In the genomic region with DNA sequence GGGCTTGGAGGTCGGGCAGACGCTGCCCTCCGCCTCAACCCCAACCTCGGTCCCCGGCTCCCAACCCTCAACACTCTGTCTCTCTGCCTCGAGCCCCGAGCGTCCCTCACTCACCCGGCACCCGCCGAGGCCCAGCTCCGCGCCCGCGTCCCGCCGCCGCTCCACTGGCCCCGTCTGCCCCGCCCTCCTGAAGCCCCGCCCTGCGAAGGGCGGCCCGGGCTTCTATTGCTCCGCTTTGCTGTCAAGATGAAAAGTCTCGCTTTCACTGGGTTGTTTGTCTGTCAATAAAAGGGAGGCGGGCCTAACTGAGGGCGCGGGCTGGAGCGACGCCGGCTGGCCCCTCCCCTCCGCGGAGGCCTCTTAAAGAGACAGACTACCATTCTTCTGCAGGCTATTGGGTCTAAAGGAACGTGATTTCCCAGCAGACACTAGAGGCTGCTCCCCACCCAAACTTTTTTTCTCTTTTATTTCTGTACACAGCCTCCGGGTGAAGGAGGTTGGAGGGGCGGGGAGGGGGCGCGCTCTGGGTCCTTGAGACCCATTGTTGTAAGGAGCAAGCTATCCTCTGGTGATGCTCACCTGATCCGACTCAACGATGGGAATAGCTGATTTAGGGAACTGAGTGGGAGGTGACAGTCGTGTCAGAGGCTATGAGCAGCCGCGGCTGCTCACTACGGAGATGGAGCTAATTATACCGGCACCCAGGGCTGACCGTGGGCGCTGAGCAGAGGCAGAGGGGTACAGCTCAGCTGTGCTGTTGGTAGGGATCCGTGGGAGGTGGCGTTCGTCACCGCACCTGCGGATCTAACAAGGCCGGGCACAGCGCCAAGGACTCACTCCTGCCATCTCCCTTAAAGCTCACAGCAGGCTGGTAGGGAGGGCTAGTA, we compare ENCODE assay signal across 8 mouse cellular contexts. TPM values are rescaled to one million over a fixed set of nuclear protein-coding genes. Genes with fewer than 3 reads are reported as not detected.
A peak's percentile ranks its signal among the peaks of the same experiment; 100 is the strongest.
DNase-seq lines count a peak whose midpoint lies in the region; ATAC-seq and TF ChIP-seq lines count a peak whose summit lies in the region.

A gene (minus strand): TSS at position 176 of the 887 bp plus-strand sequence.

- H3K36me3 ChIP-seq in kidney, embryonic 14.5 days (ENCODE audit: control insufficient read depth, insufficient read depth, low read length), result no peaks in the 10 kb centered on the region; the same call in 1 of the 2 replicates
- H3K36me3 ChIP-seq in limb, embryonic 15.5 days, result no peaks in the 10 kb centered on the region; the same call in 1 of the 2 replicates

- H3K9ac ChIP-seq in kidney, embryonic 14.5 days (ENCODE audit: low read depth, low read length), result peak within 1 kb of the TSS; percentile 91
- H3K9ac ChIP-seq in limb, embryonic 15.5 days, result peak within 1 kb of the TSS; percentile 80

- peak within 1 kb of the TSS; percentile 81 for H3K4me2 ChIP-seq in kidney, embryonic 14.5 days (replicated peaks; ENCODE audit: low read depth, low read length)
- H3K4me2 ChIP-seq in limb, embryonic 15.5 days, result peak within 1 kb of the TSS; percentile 91

- DNase-seq in A20 (ENCODE audit: low read depth, low spot score), result peak; percentile 98
- peak; percentile 98 to 99 for DNase-seq in heart, adult 9 months (ENCODE audit: low spot score in 2 of 2)
- DNase-seq in monocyte, adult 2 months (ENCODE audit: low read depth in 1 of 2, low spot score in 2 of 2), result peak; percentile 97
- peak; percentile 98 for DNase-seq in spleen, postnatal 36 days (ENCODE audit: low spot score in 2 of 2)

- H3K9me3 ChIP-seq in kidney, embryonic 14.5 days (ENCODE audit: control insufficient read depth, low read length), result 0 out of 2 replicates have a peak, but pooled peaks cover 3% of the 10 kb centered on the region
- no peaks in the 10 kb centered on the region; the same call in 1 of the 2 replicates for H3K9me3 ChIP-seq in limb, embryonic 15.5 days

- peak; percentile 98 for ATAC-seq in kidney, embryonic 14.5 days (ENCODE audit: low FRiP score, low TSS enrichment)
- peak; percentile 97 for ATAC-seq in limb, embryonic 15.5 days (ENCODE audit: insufficient number of reproducible peaks, low FRiP score, low TSS enrichment, low read depth)

- peak within 1 kb of the TSS; percentile 92 for H3K4me3 ChIP-seq in bone marrow macrophage, adult 2 months (ENCODE audit: insufficient read depth, low read length)
- peak within 1 kb of the TSS; percentile 84 for H3K4me3 ChIP-seq in embryonic fibroblast, embryonic 13.5 days (ENCODE audit: insufficient read depth, low read length)
- peak within 1 kb of the TSS; percentile 96 for H3K4me3 ChIP-seq in kidney, embryonic 14.5 days (ENCODE audit: low read length)
- peak within 1 kb of the TSS; percentile 88 for H3K4me3 ChIP-seq in limb, embryonic 15.5 days

- whole genome bisulfite sequencing in kidney, embryonic 14.5 days, result under 1% methylated on average over 55 of the region's 55 CpGs
- under 1% methylated on average over 55 of the region's 55 CpGs for WGBS in limb, embryonic 15.5 days

- no peak for TF ChIP-seq CTCF in bone marrow macrophage, adult 2 months (IDR thresholded peaks at IDR 0.05; ENCODE audit: low read depth, low read length)
- TF ChIP-seq CTCF in embryonic fibroblast, embryonic 13.5 days (IDR thresholded peaks at IDR 0.05; ENCODE audit: borderline replicate concordance, insufficient read depth, low read length), result no peak

- H3K27me3 ChIP-seq in kidney, embryonic 14.5 days (ENCODE audit: control insufficient read depth, insufficient read depth, low read length), result no peaks in the 10 kb centered on the region
- H3K27me3 ChIP-seq in limb, embryonic 15.5 days, result 0 out of 2 replicates have a peak, but pooled peaks cover 2% of the 10 kb centered on the region

- no peak for TF ChIP-seq POLR2A in bone marrow macrophage, adult 2 months (IDR thresholded peaks at IDR 0.05; ENCODE audit: borderline replicate concordance, low read depth, low read length)
- peak; percentile 78 for TF ChIP-seq POLR2A in embryonic fibroblast, embryonic 13.5 days (IDR thresholded peaks at IDR 0.05; ENCODE audit: low read depth, low read length)

- peak within 1 kb of the TSS; percentile 11; the same call in 1 of the 2 replicates for H3K27ac ChIP-seq in bone marrow macrophage, adult 2 months (ENCODE audit: insufficient read depth, low read depth, low read length)
- H3K27ac ChIP-seq in embryonic fibroblast, embryonic 13.5 days (ENCODE audit: insufficient read depth, low read length), result peak within 1 kb of the TSS; percentile 67
- H3K27ac ChIP-seq in kidney, embryonic 14.5 days (ENCODE audit: low read depth, low read length), result peak within 1 kb of the TSS; percentile 69; the same call in 1 of the 2 replicates
- peak within 1 kb of the TSS; percentile 81 for H3K27ac ChIP-seq in limb, embryonic 15.5 days

- H3K4me1 ChIP-seq in bone marrow macrophage, adult 2 months (ENCODE audit: control insufficient read depth, insufficient read depth, low read length), result peaks cover 56% of the 10 kb centered on the region
- peaks cover 6% of the 10 kb centered on the region for H3K4me1 ChIP-seq in embryonic fibroblast, embryonic 13.5 days (ENCODE audit: control insufficient read depth, insufficient read depth, low read length)
- H3K4me1 ChIP-seq in kidney, embryonic 14.5 days (ENCODE audit: control insufficient read depth, insufficient read depth, low read length), result peaks cover 41% of the 10 kb centered on the region
- peaks cover 46% of the 10 kb centered on the region for H3K4me1 ChIP-seq in limb, embryonic 15.5 days

RNA-seq across cellular contexts. Expression of the gene that starts here (rescaled TPM):
- 54.6 and 61.0 TPM in 2 replicates for polyA plus RNA-seq in bone marrow macrophage, adult 2 months (2012; ENCODE audit: insufficient read depth, insufficient read length, missing spikeins)
- polyA plus RNA-seq in embryonic fibroblast, embryonic 13.5 days (2011; ENCODE audit: insufficient read length, low read depth, missing spikeins), result 57.5 and 66.3 TPM in 2 replicates
- 56.9 and 84.1 TPM in 2 replicates for polyA plus RNA-seq in kidney, embryonic 14.5 days (2014; fragmentation: Nextera tagmentation; extraction: Ambion mirVana)
- polyA plus RNA-seq in limb, embryonic 15.5 days (2015; fragmentation: Nextera tagmentation; extraction: Ambion mirVana), result 77.4 and 80.9 TPM in 2 replicates

Comparison
In these comparisons a context has a peak if more than half of its experiments do, and no peak if none do; other contexts are left out.
1. Peak in every context shown above with its lines: DNase-seq, ATAC-seq, H3K4me3 ChIP-seq and H3K27ac ChIP-seq.
2. H3K27ac ChIP-seq: peak in every context shown above with its lines; median percentile 81 in limb, embryonic 15.5 days; 69 in kidney, embryonic 14.5 days; 67 in embryonic fibroblast, embryonic 13.5 days; 11 in bone marrow macrophage, adult 2 months.